Mouse (Mus musculus) lung, adult 2 months (tissue): ENCODE data around the gene Mmp11.

Experiments
- CTCF ChIP-seq: fragments of 200-500 bp; IDR thresholded peaks from 2 replicates; pipeline ENCODE4 v1.5.1; 2011; ENCODE audit warnings: mild to moderate bottlenecking, low read length, control low read depth; ENCODE audit not compliant: insufficient read depth
- POLR2A ChIP-seq: fragments of 200-500 bp; IDR thresholded peaks from 2 replicates; pipeline ENCODE4 v1.6.1; 2011; ENCODE audit warnings: low read depth, mild to moderate bottlenecking, control low read depth, low read length, borderline replicate concordance; ENCODE audit errors: extremely low read depth

DNA sequence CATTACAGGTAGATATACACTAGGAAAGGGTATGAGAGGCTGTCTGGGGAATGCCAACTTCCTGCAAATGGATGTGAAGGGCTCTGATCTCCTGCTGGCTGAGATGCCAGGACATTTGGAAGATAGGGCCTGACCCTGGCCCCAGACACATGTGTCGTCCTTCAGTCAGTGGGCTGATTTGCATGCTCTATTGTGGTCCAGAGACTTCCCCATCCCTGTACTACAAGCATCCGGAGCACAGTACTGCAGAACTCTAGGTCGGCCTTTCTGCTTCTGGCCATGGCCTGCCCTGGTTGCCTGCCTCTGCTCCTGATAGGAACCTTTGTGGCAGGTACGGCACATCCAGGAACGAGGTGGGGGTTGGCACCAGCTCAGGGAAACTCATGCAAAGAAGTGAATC, 11.8 kb upstream of the Mmp11 start:
- TF ChIP-seq CTCF (no peak), POLR2A (no peak)
